Mouse (Mus musculus): ENCODE results near the gene Cenpm. TPM values are rescaled to one million over a fixed set of nuclear protein-coding genes. Genes with fewer than 3 reads are reported as not detected.

Gene Cenpm
- polyA plus RNA-seq, 1 experiment from 2014 or later: 32.8 TPM

DNA sequence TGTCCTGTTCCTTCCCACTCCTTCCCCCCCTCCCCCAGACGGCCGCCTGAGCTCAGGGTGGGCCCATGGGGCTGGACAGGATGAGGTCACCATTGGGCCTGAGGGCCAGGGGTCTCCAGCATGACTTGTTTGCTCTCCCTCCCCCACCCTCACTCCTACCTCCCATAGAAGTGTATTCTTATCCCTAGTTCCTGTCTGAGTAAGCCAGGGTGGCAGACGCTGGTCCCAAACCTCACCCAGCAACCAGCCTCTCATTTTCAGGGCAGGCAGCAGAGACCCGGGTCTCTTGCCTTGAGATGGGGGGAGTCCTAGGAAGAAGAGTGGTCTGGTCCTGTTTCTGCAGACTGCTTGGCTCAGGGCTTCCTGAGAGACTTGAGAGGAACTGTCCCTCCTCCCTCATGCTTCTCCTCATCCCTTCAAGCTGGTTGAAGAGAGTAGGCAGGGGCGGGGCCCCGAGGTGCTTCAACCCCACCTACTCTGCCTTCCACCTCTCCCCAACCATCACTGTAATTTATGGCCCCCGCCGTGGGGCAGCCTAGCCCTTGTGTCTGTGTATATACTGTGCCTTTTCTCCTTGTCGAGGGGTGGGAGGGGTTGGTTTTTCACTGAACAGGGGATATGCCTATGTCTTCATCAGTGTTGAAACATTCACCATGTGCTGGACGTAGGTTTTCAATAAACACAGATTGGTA lies 39.7 kb downstream of the Cenpm start:
- no peak for ATAC-seq (ENCODE audit: insufficient read depth)
- WGBS (ENCODE audit: insufficient replicate concordance): 55% methylated on average over 10 of the region's 10 CpGs

DNA sequence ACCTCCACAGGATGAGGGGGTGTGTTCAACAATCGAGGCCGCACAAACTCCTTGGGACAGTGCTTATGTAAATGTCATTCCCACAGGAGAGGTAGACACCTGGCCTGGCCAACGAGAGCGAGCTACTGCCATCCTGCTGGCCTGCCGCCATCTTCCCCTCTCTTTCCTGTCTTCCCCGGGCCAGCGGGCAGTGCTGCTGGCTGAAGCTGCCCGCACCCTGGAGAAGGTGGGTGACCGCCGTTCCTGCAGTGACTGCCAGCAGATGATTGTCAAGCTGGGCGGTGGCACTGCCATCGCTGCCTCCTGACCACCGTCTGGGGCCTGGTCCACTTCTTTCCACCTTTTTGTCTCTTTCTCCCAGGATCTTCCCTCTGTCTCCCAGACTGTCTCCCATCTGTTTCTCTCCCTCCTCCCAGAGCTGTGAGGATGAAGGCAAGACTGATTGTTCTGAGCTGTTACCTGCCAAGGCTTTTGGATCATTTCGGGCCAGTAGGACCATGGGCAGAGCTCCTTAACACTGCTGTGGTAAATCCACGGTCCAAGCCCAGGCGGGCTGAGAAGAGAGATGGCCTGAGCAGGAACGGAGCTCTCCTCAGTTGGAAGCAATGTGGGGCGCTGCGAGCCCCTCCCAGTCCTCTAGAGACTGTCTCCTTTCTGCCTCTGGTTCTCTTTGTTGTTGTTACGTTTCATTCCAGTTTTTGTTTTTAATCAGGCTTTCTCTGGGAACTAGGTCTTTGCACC lies 40.8 kb downstream of the Cenpm start:
- no peak overlapping the region for H3K4me3 ChIP-seq (replicated peaks)
- 86% methylated on average over 20 of the region's 20 CpGs for WGBS (ENCODE audit: insufficient replicate concordance)
- peaks cover 73% of the 10 kb centered on the region for H3K36me3 ChIP-seq (replicated peaks)
- H3K27ac ChIP-seq (replicated peaks): no peak overlapping the region
- H3K4me1 ChIP-seq (replicated peaks): peaks cover 15% of the 10 kb centered on the region
- ATAC-seq (ENCODE audit: insufficient read depth): no peak
- no peak overlapping the region for H3K4me2 ChIP-seq
- H3K9ac ChIP-seq: no peak overlapping the region
- peaks cover 27% of the 10 kb centered on the region for H3K27me3 ChIP-seq
- H3K9me3 ChIP-seq (replicated peaks): no peaks in the 10 kb centered on the region

More for the DNA sequence above, 39.7 kb downstream of the Cenpm start:
- Histone ChIP-seq H3K9me3 (replicated peaks) (no peaks in the 10 kb centered on the region), H3K36me3 (replicated peaks) (peaks cover 62% of the 10 kb centered on the region), H3K9ac (no peak overlapping the region), H3K4me3 (replicated peaks) (no peak overlapping the region), H3K27me3 (peaks cover 37% of the 10 kb centered on the region), H3K27ac (replicated peaks) (no peak overlapping the region), H3K4me2 (no peak overlapping the region), H3K4me1 (replicated peaks) (peaks cover 13% of the 10 kb centered on the region)

DNA sequence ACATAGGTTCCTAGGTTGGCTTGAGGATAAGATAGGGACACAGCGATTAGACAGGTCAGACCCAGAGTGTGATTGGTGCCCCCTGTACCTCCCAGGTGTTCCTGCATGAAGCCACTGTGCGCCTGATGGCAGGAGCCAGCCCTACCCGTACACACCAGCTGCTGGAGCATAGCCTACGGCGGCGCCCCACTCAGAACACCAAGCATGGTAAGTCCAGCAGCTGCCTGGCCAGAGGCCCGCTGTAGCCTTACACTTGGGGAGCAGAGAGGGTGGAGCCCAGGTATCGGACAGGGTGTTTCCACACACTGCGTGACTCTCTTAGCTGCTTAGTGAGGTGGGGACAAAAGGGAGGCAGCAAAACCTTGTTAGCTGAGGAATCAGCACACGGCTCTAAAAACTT lies 41.5 kb downstream of the Cenpm start:
- Histone ChIP-seq H3K9me3 (replicated peaks) (no peaks in the 10 kb centered on the region), H3K4me3 (replicated peaks) (no peak overlapping the region), H3K4me2 (no peak overlapping the region), H3K27ac (replicated peaks) (no peak overlapping the region), H3K4me1 (replicated peaks) (peaks cover 20% of the 10 kb centered on the region), H3K27me3 (peaks cover 20% of the 10 kb centered on the region), H3K9ac (no peak overlapping the region), H3K36me3 (replicated peaks) (peaks cover 79% of the 10 kb centered on the region)
- no peak for ATAC-seq (ENCODE audit: insufficient read depth)
- WGBS (ENCODE audit: insufficient replicate concordance): 85% methylated on average over 10 of the region's 10 CpGs

DNA sequence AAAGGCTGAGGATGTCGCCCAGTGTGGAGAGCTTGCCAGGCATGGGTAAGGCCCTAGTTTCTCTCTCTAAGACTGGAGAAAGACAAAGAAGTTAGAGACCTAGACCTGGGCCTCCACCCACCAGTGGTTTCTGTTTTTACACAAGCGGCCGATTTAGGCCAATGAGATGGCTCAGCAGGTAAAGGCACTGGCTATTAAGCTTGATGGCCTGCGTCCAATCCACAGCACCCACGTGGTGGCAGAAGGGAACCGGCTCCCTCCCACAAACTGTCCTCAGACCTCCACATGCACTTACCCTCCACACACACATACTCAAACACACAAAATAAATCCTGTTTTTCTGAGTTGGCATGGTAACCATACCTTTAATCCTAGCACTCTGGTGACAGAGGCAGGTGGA lies 42.5 kb downstream of the Cenpm start:
- Histone ChIP-seq H3K4me3 (replicated peaks) (no peak overlapping the region), H3K36me3 (replicated peaks) (peaks cover 90% of the 10 kb centered on the region), H3K27ac (replicated peaks) (no peak overlapping the region), H3K27me3 (peaks cover 10% of the 10 kb centered on the region), H3K4me1 (replicated peaks) (peaks cover 24% of the 10 kb centered on the region), H3K9me3 (replicated peaks) (no peaks in the 10 kb centered on the region), H3K4me2 (no peak overlapping the region), H3K9ac (no peak overlapping the region)
- ATAC-seq (ENCODE audit: insufficient read depth): no peak
- 82% methylated on average over 6 of the region's 6 CpGs for WGBS (ENCODE audit: insufficient replicate concordance)

DNA sequence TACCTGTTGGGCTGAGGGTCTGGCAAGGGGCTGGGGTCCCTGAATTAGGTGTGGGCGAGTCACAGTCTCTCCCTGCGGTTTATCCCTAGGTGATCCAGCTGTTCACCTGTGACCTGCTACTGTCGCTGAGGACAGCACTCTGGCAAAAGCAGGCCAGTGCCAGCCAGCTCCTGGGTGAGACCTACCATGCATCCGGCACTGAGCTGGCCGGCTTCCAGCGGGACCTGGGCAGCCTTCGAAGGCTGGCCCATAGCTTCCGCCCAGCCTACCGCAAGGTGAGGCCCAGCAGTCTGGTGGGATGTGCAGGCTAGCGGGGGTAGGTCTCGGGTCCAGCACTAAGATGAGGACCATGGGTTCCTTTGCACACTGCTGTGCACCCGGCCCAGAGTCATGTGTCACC lies 45.0 kb downstream of the Cenpm start:
- WGBS (ENCODE audit: insufficient replicate concordance): 84% methylated on average over 12 of the region's 12 CpGs
- ATAC-seq (ENCODE audit: insufficient read depth): no peak
- H3K36me3 ChIP-seq (replicated peaks): peaks cover 97% of the 10 kb centered on the region

DNA sequence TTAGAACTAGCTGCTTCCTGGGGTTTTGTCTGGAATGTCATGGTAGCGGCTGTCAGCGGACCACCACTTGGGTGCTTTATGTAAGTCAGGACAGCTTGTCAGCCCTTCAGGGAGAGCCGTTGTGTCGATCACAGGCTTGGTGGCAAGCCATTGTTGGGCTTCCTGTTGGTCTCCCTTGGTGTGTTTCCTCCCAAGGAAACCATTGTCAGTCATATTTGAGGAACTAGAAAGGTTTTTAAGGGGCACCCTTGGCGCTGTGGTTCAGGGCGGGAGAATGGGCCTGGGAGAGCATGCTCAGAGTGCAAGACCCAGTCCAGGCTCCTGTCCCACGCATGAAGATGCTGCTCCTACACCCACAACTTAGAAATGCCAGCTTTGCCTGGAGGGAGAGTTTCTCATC lies 46.2 kb downstream of the Cenpm start:
- H3K27ac ChIP-seq (replicated peaks): no peak overlapping the region; the same call in 1 of the 2 replicates
- H3K4me1 ChIP-seq (replicated peaks): peaks cover 11% of the 10 kb centered on the region; the same call in 1 of the 2 replicates
- no peak for ATAC-seq (ENCODE audit: insufficient read depth)
- peaks cover 97% of the 10 kb centered on the region for H3K36me3 ChIP-seq (replicated peaks)
- H3K4me3 ChIP-seq (replicated peaks): no peak overlapping the region
- H3K9me3 ChIP-seq (replicated peaks): no peaks in the 10 kb centered on the region
- H3K4me2 ChIP-seq: no peak overlapping the region
- no peak overlapping the region for H3K9ac ChIP-seq
- no peaks in the 10 kb centered on the region for H3K27me3 ChIP-seq
- 57% methylated on average over 7 of the region's 7 CpGs for WGBS (ENCODE audit: insufficient replicate concordance)

More for the DNA sequence above, 45.0 kb downstream of the Cenpm start:
- Histone ChIP-seq H3K27me3 (no peaks in the 10 kb centered on the region), H3K27ac (replicated peaks) (no peak overlapping the region), H3K9me3 (replicated peaks) (no peaks in the 10 kb centered on the region), H3K4me2 (no peak overlapping the region), H3K4me3 (replicated peaks) (no peak overlapping the region), H3K9ac (no peak overlapping the region), H3K4me1 (replicated peaks) (peaks cover 11% of the 10 kb centered on the region; the same call in 1 of the 2 replicates)

DNA sequence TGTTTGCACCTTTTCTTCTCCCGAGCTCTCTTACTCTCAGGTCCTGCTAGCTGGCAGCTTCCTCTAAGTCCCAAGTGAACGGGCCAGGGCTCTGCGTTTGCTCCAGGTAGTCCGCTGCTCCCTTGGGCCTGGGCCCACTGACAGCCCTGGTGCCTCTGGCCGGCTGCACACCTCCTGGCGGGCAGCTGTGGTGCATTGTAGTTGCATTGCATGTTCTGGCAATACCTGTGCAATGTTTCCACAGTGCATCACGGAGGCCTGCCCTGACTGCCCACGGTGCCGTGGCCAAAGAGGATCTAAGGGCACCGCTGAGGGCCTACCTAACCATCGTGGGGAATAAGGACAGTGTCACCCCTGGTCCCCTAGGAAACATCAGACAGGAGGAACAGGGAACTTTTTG lies 46.6 kb downstream of the Cenpm start:
- peaks cover 11% of the 10 kb centered on the region; the same call in 1 of the 2 replicates for H3K4me1 ChIP-seq (replicated peaks)
- no peak for ATAC-seq (ENCODE audit: insufficient read depth)
- H3K36me3 ChIP-seq (replicated peaks): peaks cover 97% of the 10 kb centered on the region
- no peak overlapping the region for H3K4me3 ChIP-seq (replicated peaks)
- no peaks in the 10 kb centered on the region for H3K27me3 ChIP-seq
- no peaks in the 10 kb centered on the region for H3K9me3 ChIP-seq (replicated peaks)
- no peak overlapping the region for H3K27ac ChIP-seq (replicated peaks)
- H3K4me2 ChIP-seq: no peak overlapping the region
- 53% methylated on average over 11 of the region's 11 CpGs for WGBS (ENCODE audit: insufficient replicate concordance)
- H3K9ac ChIP-seq: no peak overlapping the region

DNA sequence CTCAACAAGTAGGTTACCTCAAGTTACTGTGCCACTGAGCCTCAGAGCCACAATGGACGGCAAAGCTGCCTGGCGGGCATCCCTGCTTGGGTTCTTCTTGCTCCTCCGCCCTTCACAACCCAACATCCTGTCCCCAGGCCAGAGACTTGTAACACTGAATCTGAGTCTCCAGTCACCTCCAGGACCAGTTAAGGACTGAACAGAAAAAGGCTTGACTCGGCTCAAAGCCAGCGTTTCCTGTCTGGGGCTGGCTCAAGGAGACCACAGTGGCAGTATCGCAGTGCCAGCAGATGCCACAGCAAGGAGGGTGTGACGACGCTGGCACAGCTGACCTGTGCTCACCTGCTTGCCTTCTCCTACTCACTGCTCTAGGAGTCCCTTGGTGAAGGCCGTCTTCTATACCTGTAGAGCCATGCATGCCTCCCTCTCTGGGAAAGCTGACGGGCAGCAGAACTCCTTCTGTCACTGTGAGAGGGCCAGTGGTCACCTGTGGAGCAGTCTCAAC lies 47.2 kb downstream of the Cenpm start:
- Histone ChIP-seq H3K36me3 (replicated peaks) (peaks cover 98% of the 10 kb centered on the region), H3K4me2 (no peak overlapping the region), H3K4me3 (replicated peaks) (no peak overlapping the region), H3K27me3 (no peaks in the 10 kb centered on the region), H3K9ac (no peak overlapping the region), H3K9me3 (replicated peaks) (no peaks in the 10 kb centered on the region), H3K27ac (replicated peaks) (no peak overlapping the region), H3K4me1 (replicated peaks) (peaks cover 11% of the 10 kb centered on the region; the same call in 1 of the 2 replicates)
- 67% methylated on average over 10 of the region's 10 CpGs for WGBS (ENCODE audit: insufficient replicate concordance)
- no peak for ATAC-seq (ENCODE audit: insufficient read depth)

DNA sequence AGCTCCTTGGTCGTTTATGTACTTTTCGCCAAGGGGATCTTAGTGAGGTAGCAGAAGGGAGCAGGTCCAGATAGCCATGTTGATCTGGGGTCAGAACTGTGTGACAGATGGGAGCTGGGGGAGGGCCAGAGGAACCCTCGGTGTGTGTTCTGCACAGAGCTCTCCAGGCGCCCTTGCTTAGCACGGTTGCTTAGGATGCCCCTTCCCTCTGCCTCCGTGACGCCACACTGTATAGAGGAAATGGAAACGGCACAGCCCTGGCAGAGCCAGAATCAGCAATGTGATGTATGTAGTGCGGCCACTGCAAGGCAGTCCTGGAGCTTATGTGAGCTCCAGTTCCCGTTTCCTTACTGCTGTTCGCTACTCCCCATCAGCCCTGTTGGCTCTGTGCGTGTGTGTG lies 48.2 kb downstream of the Cenpm start:
- WGBS (ENCODE audit: insufficient replicate concordance): 69% methylated on average over 12 of the region's 12 CpGs
- Histone ChIP-seq H3K36me3 (replicated peaks) (peaks cover 98% of the 10 kb centered on the region), H3K4me3 (replicated peaks) (no peak overlapping the region), H3K4me1 (replicated peaks) (peaks cover 11% of the 10 kb centered on the region; the same call in 1 of the 2 replicates), H3K27ac (replicated peaks) (no peak overlapping the region), H3K9me3 (replicated peaks) (no peaks in the 10 kb centered on the region), H3K9ac (no peak overlapping the region), H3K4me2 (no peak overlapping the region), H3K27me3 (no peaks in the 10 kb centered on the region)
- ATAC-seq (ENCODE audit: insufficient read depth): no peak

DNA sequence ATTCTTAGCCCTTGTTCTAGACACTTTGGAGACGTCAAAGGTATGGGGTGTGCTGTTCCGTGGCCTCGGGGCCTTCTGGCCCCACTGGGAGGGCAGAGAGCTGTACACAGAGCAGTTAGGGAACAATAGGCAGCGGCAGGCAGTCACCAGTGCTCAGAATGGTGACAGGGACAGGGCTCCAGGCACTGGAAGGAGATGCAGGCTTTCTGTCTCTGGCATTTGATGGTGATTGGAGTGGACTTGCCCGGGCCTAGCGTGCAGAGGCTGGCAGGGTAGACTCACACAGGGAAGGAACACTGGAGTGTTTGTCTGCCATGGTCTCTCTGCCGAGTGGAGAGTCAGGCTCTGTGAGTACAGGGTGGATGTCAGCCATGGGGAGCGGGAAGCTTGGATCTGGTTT lies 51.9 kb downstream of the Cenpm start:
- no peaks in the 10 kb centered on the region for H3K27me3 ChIP-seq
- WGBS (ENCODE audit: insufficient replicate concordance): 80% methylated on average over 8 of the region's 8 CpGs
- H3K36me3 ChIP-seq (replicated peaks): peaks cover 97% of the 10 kb centered on the region
- no peaks in the 10 kb centered on the region for H3K9me3 ChIP-seq (replicated peaks)
- H3K9ac ChIP-seq: no peak overlapping the region
- peaks cover 10% of the 10 kb centered on the region for H3K4me1 ChIP-seq (replicated peaks)
- peak overlapping the region; percentile 24; the same call in 1 of the 2 replicates for H3K27ac ChIP-seq (replicated peaks)
- H3K4me2 ChIP-seq: no peak overlapping the region
- no peak overlapping the region for H3K4me3 ChIP-seq (replicated peaks)
- no peak for ATAC-seq (ENCODE audit: insufficient read depth)

DNA sequence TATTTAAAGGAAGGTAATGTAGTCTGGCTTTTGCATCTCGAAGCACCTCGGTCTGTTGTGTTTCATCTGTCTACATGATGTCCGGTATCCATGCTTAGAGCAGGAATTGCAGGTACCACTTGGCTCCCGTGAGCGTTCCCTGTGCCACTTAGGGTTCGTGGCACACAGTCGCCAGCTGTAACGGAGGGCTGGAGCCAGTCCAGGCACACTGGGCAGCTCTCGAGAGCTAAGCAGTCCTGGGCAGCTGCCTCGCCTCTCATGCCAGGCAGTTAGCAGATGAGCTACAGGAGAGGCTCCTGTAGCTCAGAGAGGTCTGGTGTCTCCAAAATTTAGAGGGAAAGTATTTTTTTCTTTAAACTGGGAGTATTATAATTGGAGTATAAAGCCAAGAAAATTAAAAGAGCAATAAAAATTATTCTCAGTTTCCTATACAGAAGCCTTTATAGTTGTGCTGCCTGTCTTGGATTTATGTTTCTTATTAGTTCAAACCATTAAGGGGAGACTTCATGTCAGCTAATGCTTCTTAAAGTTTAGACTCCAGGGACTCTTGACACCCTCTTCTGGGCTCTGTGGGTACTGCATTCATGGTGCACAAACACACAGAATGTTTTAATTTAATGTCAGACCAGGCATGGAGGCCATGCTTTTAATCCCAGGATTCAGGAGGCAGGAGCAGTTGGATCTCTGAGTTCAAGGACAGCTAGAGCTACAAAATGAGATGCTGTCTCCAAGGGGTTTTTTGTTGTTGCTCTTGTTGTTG lies 55.9 kb downstream of the Cenpm start:
- no peak for ATAC-seq (ENCODE audit: insufficient read depth)

More for the DNA sequence above, 55.9 kb downstream of the Cenpm start:
- H3K4me2 ChIP-seq: no peak overlapping the region
- peak overlapping the region; percentile 97; the same call in 1 of the 2 replicates for H3K27ac ChIP-seq (replicated peaks)
- H3K9me3 ChIP-seq (replicated peaks): no peaks in the 10 kb centered on the region
- peaks cover 50% of the 10 kb centered on the region for H3K4me1 ChIP-seq (replicated peaks)
- H3K4me3 ChIP-seq (replicated peaks): no peak overlapping the region
- no peak overlapping the region for H3K9ac ChIP-seq
- WGBS (ENCODE audit: insufficient replicate concordance): 89% methylated on average over 10 of the region's 10 CpGs
- H3K36me3 ChIP-seq (replicated peaks): peaks cover 95% of the 10 kb centered on the region
- no peaks in the 10 kb centered on the region for H3K27me3 ChIP-seq

Measured in liver, embryonic 15.5 days (tissue).